In genomic region chr9:107486507-107487225, GRCm38 (mm10) we compare ENCODE assay signal across 9 mouse cellular contexts. TPM values are rescaled to one million over a fixed set of nuclear protein-coding genes. Genes with fewer than 3 reads are reported as not detected.
A peak's percentile ranks its signal among the peaks of the same experiment; 100 is the strongest.
DNase-seq lines count a peak whose midpoint lies in the region; ATAC-seq lines count a peak whose summit lies in the region.
"Had no signal": no experiment of that assay in that cellular context is flagged by ENCODE, and none has a peak within 500 bp of the region (broad histone marks: within the 10 kb centered on the region; RNA-seq: fewer than 3 reads in every experiment).

No protein-coding gene starts in this region.

- H3K9me3 ChIP-seq in midbrain, embryonic 13.5 days = no peaks in the 10 kb centered on the region
- H3K9me3 ChIP-seq in midbrain, embryonic 10.5 days (replicated peaks) = no peaks in the 10 kb centered on the region
- no peaks in the 10 kb centered on the region for H3K9me3 ChIP-seq in hindbrain, embryonic 13.5 days
- H3K9me3 ChIP-seq: liver, embryonic 13.5 days had no signal

- H3K36me3 ChIP-seq in midbrain, embryonic 13.5 days = no peaks in the 10 kb centered on the region
- H3K36me3 ChIP-seq in midbrain, embryonic 10.5 days = no peaks in the 10 kb centered on the region
- H3K36me3 ChIP-seq in hindbrain, embryonic 13.5 days = no peaks in the 10 kb centered on the region
- H3K36me3 ChIP-seq: liver, embryonic 13.5 days had no signal

- H3K4me3 ChIP-seq in midbrain, embryonic 13.5 days (replicated peaks) = no peak overlapping the region
- no peak overlapping the region for H3K4me3 ChIP-seq in midbrain, embryonic 10.5 days
- H3K4me3 ChIP-seq in hindbrain, embryonic 13.5 days = no peak overlapping the region
- H3K4me3 ChIP-seq: liver, embryonic 13.5 days had no signal

- ATAC-seq in midbrain, embryonic 13.5 days = peak; percentile 6; the same call in 1 of the 2 replicates
- ATAC-seq in hindbrain, embryonic 13.5 days (ENCODE audit: low FRiP score) = 0 out of 2 replicates have a peak, but pooled peaks have one; percentile 5
- peak; percentile 51 for ATAC-seq in megakaryocyte progenitor cell, adult 5-6 weeks (replicated peaks; ENCODE audit: poor library complexity)
- ATAC-seq in granulocyte monocyte progenitor cell, adult 5-6 weeks (replicated peaks; ENCODE audit: poor library complexity, severe bottlenecking) = no peak

- no peak overlapping the region for H3K9ac ChIP-seq in midbrain, embryonic 13.5 days (replicated peaks)
- H3K9ac ChIP-seq in hindbrain, embryonic 13.5 days = no peak overlapping the region
- H3K9ac ChIP-seq: liver, embryonic 13.5 days had no signal

- no peaks in the 10 kb centered on the region for H3K27me3 ChIP-seq in midbrain, embryonic 13.5 days
- H3K27me3 ChIP-seq in midbrain, embryonic 10.5 days (ENCODE audit: low read depth, poor library complexity, severe bottlenecking) = peaks cover 16% of the 10 kb centered on the region
- no peaks in the 10 kb centered on the region for H3K27me3 ChIP-seq in hindbrain, embryonic 13.5 days

- H3K27ac ChIP-seq in midbrain, embryonic 13.5 days = peak overlapping the region; percentile 80; the same call in 1 of the 2 replicates
- H3K27ac ChIP-seq in midbrain, embryonic 10.5 days (replicated peaks) = no peak overlapping the region
- H3K27ac ChIP-seq in hindbrain, embryonic 13.5 days = peak overlapping the region; percentile 92
- H3K27ac ChIP-seq: liver, embryonic 13.5 days had no signal

- no peak overlapping the region for H3K4me2 ChIP-seq in midbrain, embryonic 13.5 days (replicated peaks)
- no peak overlapping the region for H3K4me2 ChIP-seq in hindbrain, embryonic 13.5 days
- H3K4me2 ChIP-seq: liver, embryonic 13.5 days had no signal

- H3K4me1 ChIP-seq in midbrain, embryonic 13.5 days (replicated peaks) = peaks cover 37% of the 10 kb centered on the region
- H3K4me1 ChIP-seq in midbrain, embryonic 10.5 days = peaks cover 36% of the 10 kb centered on the region
- H3K4me1 ChIP-seq in hindbrain, embryonic 13.5 days (replicated peaks) = peaks cover 74% of the 10 kb centered on the region

- WGBS in midbrain, embryonic 13.5 days = 71% methylated on average over 6 of the region's 6 CpGs
- 66% methylated on average over 6 of the region's 6 CpGs for WGBS in midbrain, embryonic 10.5 days
- 70% methylated on average over 6 of the region's 6 CpGs for WGBS in hindbrain, embryonic 13.5 days

- no peak for DNase-seq in midbrain, embryonic 10.5 days (ENCODE audit: low spot score)
- DNase-seq in c-Kit-positive CD71-positive TER-119-positive erythroid progenitor cells, embryonic 14.5 days (ENCODE audit: low spot score) = peak; percentile 17
- no peak for DNase-seq in spleen, postnatal 10 days (ENCODE audit: low spot score in 2 of 2)
- DNase-seq in T-cell, adult 2 months (ENCODE audit: low spot score) = no peak
- DNase-seq: liver, embryonic 13.5 days had no signal

RNA-seq across cellular contexts. Expression of gene Tmem115, which starts 47.1 kb away (rescaled TPM):
- 38.6 and 41.3 TPM in 2 replicates for polyA plus RNA-seq in midbrain, embryonic 13.5 days (2015; fragmentation: Nextera tagmentation; extraction: Ambion mirVana)
- 38.6 and 39.5 TPM in 2 replicates for polyA plus RNA-seq in midbrain, embryonic 10.5 days (2016; fragmentation: Nextera tagmentation; extraction: Ambion mirVana)
- polyA plus RNA-seq in hindbrain, embryonic 13.5 days (2015; fragmentation: Nextera tagmentation; extraction: Ambion mirVana) = 44.7 and 46.0 TPM in 2 replicates
- 9.9 and 12.3 TPM in 2 replicates for total RNA-seq in megakaryocyte progenitor cell, adult 5-6 weeks (2015)
- 14.5 and 19.9 TPM in 2 replicates for total RNA-seq in megakaryocyte progenitor cell, adult 5-6 weeks (2017)
- 12.2 and 13.7 TPM in 2 replicates for total RNA-seq in granulocyte monocyte progenitor cell, adult 5-6 weeks (2014; fragmentation: Nextera tagmentation)
- total RNA-seq in granulocyte monocyte progenitor cell, adult 5-6 weeks (2017) = 12.1 and 12.5 TPM in 2 replicates

RNA-seq across cellular contexts. Expression of gene Cyb561d2, which starts 55.3 kb away (rescaled TPM):
- polyA plus RNA-seq in midbrain, embryonic 13.5 days (2015; fragmentation: Nextera tagmentation; extraction: Ambion mirVana) = 28.3 and 29.1 TPM in 2 replicates
- polyA plus RNA-seq in midbrain, embryonic 10.5 days (2016; fragmentation: Nextera tagmentation; extraction: Ambion mirVana) = 20.5 and 22.6 TPM in 2 replicates
- 38.9 and 39.1 TPM in 2 replicates for polyA plus RNA-seq in hindbrain, embryonic 13.5 days (2015; fragmentation: Nextera tagmentation; extraction: Ambion mirVana)
- total RNA-seq in megakaryocyte progenitor cell, adult 5-6 weeks (2015) = 19.3 and 22.8 TPM in 2 replicates
- 12.2 and 16.3 TPM in 2 replicates for total RNA-seq in megakaryocyte progenitor cell, adult 5-6 weeks (2017)
- 21.2 and 31.0 TPM in 2 replicates for total RNA-seq in granulocyte monocyte progenitor cell, adult 5-6 weeks (2014; fragmentation: Nextera tagmentation)
- total RNA-seq in granulocyte monocyte progenitor cell, adult 5-6 weeks (2017) = 13.2 and 13.9 TPM in 2 replicates

RNA-seq across cellular contexts. Expression of gene Nprl2, which starts 55.4 kb away (rescaled TPM):
- 67.7 and 70.8 TPM in 2 replicates for polyA plus RNA-seq in midbrain, embryonic 13.5 days (2015; fragmentation: Nextera tagmentation; extraction: Ambion mirVana)
- polyA plus RNA-seq in midbrain, embryonic 10.5 days (2016; fragmentation: Nextera tagmentation; extraction: Ambion mirVana) = 37.1 and 40.4 TPM in 2 replicates
- 68.6 and 71.1 TPM in 2 replicates for polyA plus RNA-seq in hindbrain, embryonic 13.5 days (2015; fragmentation: Nextera tagmentation; extraction: Ambion mirVana)
- 9.2 and 14.3 TPM in 2 replicates for total RNA-seq in megakaryocyte progenitor cell, adult 5-6 weeks (2015)
- 10.7 and 13.0 TPM in 2 replicates for total RNA-seq in megakaryocyte progenitor cell, adult 5-6 weeks (2017)
- total RNA-seq in granulocyte monocyte progenitor cell, adult 5-6 weeks (2014; fragmentation: Nextera tagmentation) = 11.3 and 16.7 TPM in 2 replicates
- 11.3 and 14.3 TPM in 2 replicates for total RNA-seq in granulocyte monocyte progenitor cell, adult 5-6 weeks (2017)
